Mouse (Mus musculus) frontal cortex, postnatal 25 days (tissue): ENCODE data around the gene Gm20896.
"Not testable (repeated sequence)": the region's sequence is repeated elsewhere in the genome, so short reads cannot be mapped to it uniquely, and the experiment has no call there.

Source experiments
- DNase-seq, 2 experiments: peaks; one replicate each; pipeline ENCODE4 v3.0.0; 2022; ENCODE audit warnings: low spot score in 2 of 2

Gm20896 gene

GRCm38 (mm10) chrY:35921426-35921825 lies at the start of gene Gm20896:
Gm20896 (minus strand) TSS chrY:35921526.
- not testable (repeated sequence) for DNase-seq
